Mouse (Mus musculus) lung, adult 2 months (tissue): ENCODE results near the gene Edf1. TPM values are rescaled to one million over a fixed set of nuclear protein-coding genes. Genes with fewer than 3 reads are reported as not detected.

Source experiments
- DNase-seq: peaks from one replicate; pipeline ENCODE4 v3.0.0; 2022
- H3K4me1 ChIP-seq: fragments of 200-500 bp; 2 replicates; pipeline ENCODE4 v1.6.1; 2011; ENCODE audit warnings: low read length; ENCODE audit not compliant: control insufficient read depth, insufficient read depth
- H3K4me3 ChIP-seq: fragments of 200-500 bp; replicated peaks from 2 replicates; pipeline ENCODE3; 2011; ENCODE audit warnings: low read depth, mild to moderate bottlenecking, control low read depth, low read length; ENCODE audit errors: extremely low read depth
- CTCF ChIP-seq: fragments of 200-500 bp; IDR thresholded peaks from 2 replicates; pipeline ENCODE4 v1.5.1; 2011; ENCODE audit warnings: mild to moderate bottlenecking, low read length, control low read depth; ENCODE audit not compliant: insufficient read depth
- POLR2A ChIP-seq: fragments of 200-500 bp; IDR thresholded peaks from 2 replicates; pipeline ENCODE4 v1.6.1; 2011; ENCODE audit warnings: low read depth, mild to moderate bottlenecking, control low read depth, low read length, borderline replicate concordance; ENCODE audit errors: extremely low read depth
- WGBS: fragments of 180-500 bp; shearing (Covaris S2); methylation state at CpG from one replicate; pipeline ENCODE4 v1.1.7; 2018; 5-methylcytosine and 5-hydroxymethylcytosine counted together
- polyA plus RNA-seq: library from polyadenylated mRNA; depleted of rRNA; stranded (reverse); fragments of >200 nt; gene quantifications from 2 replicates; pipeline ENCODE4 v1.2.3, GENCODE M21; 2012; rRNA removed

Gene Edf1
- polyA plus RNA-seq, 1 experiment, result 94.0 TPM

DNA sequence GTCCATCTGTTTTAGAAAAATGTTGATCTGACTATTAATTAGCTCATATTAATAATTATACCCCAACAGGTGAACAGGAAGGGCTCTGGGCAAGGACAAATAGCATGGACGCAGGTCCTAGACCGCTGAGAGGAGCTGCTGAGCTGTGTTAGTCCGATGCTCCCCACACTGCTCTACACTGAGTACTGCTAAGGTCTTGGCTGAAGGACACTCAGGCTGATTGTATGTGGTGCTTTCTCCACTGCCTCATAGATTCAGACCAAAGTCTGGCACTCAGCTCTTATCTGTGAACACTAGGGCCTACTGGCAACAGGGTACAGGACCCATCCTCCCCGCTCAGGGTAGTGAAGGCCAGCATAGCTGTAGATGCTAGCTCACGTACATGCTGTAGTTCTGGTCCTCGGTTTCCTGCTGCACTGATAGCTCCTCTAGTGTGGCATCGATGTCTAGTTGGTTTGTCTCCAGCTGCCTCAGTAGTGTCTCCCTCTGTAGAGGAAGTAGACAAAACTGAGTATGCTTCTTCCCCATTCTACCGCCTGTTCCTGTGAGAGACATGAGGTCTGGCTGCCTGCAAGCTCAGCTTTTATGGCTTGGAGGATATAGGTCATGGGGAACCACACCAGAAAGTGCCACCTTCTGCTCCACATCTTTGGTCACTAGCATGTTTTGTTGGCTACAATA lies 30.7 kb downstream of the Edf1 start:
- TF ChIP-seq POLR2A (no peak), CTCF (no peak)
- WGBS, result 90% methylated on average over 8 of the region's 8 CpGs

DNA sequence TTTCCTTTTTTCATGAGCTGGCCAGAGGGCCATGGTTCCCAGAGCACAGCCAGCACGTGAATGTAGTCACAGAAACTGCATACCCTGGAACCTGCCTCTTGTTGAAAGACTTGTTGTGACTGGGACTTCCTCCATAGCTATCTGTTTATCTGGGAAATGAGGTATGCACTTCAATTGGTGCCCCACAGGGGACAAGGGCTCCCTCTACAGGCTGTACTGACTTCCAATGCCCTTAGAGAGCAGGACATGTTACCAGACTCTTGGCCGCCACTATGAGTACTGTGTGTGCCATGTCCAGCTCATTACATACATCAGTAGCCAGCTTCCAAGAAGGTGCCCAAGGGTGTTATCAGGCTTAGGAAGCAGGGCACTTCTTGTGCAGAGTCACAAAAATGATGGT lies 34.2 kb downstream of the Edf1 start:
- Histone ChIP-seq H3K4me1 (no peaks in the 10 kb centered on the region), H3K4me3 (no peak overlapping the region)
- DNase-seq, result no peak
- TF ChIP-seq CTCF, result peak; percentile 43
- no peak for TF ChIP-seq POLR2A
- 57% methylated on average over 2 of the region's 2 CpGs for WGBS

More for the DNA sequence above, 30.7 kb downstream of the Edf1 start:
- Histone ChIP-seq H3K4me1 (no peaks in the 10 kb centered on the region), H3K4me3 (no peak overlapping the region)
- DNase-seq, result no peak

DNA sequence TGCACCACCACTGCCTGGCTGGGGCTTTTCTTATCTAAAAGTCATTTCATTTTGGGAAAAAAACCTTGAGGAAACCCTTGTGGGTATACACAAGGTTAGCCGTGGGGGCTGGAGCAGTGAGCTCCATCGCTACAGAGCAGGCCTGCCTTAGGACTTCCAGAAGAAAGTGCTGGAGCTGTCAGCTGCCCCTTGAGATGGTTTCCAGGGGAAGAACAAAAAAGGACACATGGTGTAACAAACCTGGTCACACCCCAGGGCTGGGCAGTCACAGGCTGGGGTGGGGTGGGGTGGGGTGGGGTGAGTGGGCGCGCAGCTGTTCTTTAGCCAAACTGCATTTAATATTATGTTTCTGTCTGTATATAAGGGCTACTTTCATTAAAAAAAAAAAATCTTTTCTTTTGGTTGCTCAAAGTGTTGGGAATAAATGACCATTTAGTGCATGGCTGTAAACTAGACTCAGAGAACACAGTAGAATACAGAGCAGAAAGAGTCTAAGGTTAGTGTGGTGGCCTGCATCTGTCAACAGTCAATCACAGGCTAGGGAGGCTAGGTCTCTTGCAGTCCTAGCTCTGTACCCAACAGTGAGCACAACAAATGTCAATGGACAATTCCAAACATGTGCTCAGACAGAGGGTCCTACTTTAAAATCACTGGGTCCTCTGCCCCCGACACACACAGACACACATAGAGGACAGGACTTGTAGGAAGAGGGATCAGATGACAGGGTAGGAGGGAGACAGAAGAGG lies 39.3 kb downstream of the Edf1 start:
- WGBS, result 93% methylated on average over 5 of the region's 5 CpGs
- TF ChIP-seq POLR2A (no peak), CTCF (no peak)
- Histone ChIP-seq H3K4me3 (no peak overlapping the region), H3K4me1 (no peaks in the 10 kb centered on the region)
- DNase-seq, result no peak

DNA sequence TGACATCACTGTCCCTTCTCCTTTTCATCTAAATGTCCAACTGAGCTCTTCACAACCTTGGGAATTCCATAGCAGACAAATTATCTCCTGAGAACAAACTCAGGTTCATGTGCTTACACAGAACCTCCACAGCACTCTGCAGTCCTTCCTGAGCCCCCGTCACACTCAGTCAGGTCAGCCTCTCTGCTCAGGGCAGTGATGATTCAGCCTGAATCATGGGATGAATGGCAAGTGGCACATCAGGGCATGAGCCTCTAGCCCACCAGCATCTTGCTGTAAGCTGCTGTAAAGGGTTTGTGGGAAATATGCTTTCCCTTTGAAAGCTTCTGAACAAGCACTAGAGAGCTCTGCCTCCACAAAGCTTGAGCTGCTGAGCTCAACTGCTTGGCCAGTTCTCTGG lies 41.1 kb downstream of the Edf1 start:
- no peak for DNase-seq
- no peak for TF ChIP-seq POLR2A
- no peak for TF ChIP-seq CTCF
- 93% methylated on average over 1 of the region's 1 CpGs for WGBS

DNA sequence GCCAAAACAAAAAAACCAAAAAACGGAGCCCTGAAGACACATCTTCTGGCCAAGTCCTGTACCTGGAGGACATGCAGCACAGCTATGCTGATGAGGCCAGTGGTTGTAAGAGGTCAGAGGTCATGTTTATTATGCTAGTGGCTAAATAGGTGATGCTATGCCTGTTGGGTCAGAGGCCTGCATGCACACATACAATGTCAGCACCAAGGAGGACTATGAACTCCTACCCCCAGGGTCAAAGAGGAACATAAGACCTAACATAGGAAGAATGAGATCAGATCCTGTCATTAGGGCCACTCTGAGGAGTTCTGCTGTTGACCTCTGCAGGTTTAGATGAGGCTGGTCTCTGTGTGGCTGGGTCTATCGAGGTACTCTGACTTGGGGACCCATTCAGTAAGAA lies 42.4 kb downstream of the Edf1 start:
- TF ChIP-seq POLR2A (no peak), CTCF (no peak)
- no peak for DNase-seq

More for the DNA sequence above, 41.1 kb downstream of the Edf1 start:
- Histone ChIP-seq H3K4me3 (no peak overlapping the region), H3K4me1 (no peaks in the 10 kb centered on the region)

DNA sequence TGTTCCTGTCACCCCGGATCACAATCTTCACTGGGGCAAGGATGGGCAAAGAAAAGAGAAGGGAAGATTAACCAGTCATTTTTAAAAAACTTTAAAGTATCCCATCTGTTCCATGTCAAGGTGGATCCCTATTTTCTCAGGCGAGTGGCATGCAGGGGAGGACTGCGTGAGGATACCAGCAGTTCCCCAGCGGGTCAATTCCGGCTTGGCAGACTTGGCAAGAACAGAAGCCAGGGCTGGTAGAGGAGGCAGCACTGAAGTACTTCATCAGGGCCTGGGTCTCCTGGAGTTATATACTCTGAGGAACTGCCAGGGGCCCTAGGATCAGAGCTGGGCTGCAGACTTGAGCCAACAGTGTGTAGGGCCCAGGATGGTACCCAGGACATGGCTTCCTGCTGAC lies 44.9 kb downstream of the Edf1 start:
- WGBS, result 93% methylated on average over 5 of the region's 5 CpGs
- Histone ChIP-seq H3K4me1 (peaks cover 4% of the 10 kb centered on the region), H3K4me3 (no peak overlapping the region)
- TF ChIP-seq POLR2A (no peak), CTCF (no peak)
- no peak for DNase-seq

More for the DNA sequence above, 42.4 kb downstream of the Edf1 start:
- Histone ChIP-seq H3K4me3 (no peak overlapping the region), H3K4me1 (no peaks in the 10 kb centered on the region)
- 78% methylated on average over 2 of the region's 2 CpGs for WGBS

DNA sequence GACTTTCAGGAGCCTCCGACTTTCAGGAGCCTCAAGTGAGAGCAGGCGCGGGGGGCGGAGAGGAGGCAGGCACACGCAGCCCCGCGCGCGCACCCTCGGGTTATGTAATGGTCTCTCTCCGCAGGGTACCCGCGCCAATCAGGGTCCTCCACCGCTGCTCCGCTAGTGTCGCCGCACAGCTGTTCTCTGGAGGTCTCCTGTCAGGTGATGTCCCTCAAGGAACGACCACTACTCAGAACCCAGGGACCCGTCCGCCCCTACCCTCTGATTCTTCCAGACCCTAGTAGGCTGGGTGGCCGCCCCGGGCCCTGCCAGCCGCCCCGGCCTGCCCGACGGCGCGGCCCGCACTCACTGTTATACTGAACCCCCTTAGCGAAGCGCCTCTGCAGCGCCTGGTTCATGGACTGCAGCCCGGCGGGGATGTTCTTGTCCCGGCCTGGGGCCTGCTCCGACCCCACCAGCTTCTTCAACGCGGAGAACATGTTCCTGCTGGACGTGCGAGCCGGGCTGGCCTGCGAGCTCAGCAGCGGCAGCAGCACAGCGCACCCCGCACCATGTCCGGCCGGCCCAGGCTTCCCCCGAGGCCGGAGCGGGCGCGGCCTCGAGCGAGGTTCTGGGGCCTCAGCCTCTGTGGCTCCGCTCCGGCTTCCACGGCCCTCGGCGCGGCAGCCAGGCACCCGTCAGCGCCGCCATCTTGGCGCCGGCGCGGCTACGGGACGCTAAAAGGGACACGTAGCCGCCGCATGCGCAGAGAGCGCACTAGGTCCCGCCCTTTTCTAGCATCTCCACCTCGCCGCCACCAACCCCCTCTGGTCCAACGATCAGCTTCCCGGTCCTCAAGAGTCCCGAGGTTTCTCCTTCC lies 50.3 kb downstream of the Edf1 start, which contains the start of gene Rabl6:
Rabl6 (minus strand) TSS at position 761 of the 862 bp plus-strand sequence.
- TF ChIP-seq POLR2A (peak; percentile 71; the same call in 1 of the 2 replicates), CTCF (no peak)
- WGBS, result under 1% methylated on average over 80 of the region's 80 CpGs
- peak; percentile 89 for DNase-seq
- peaks cover 4% of the 10 kb centered on the region for H3K4me1 ChIP-seq
- H3K4me3 ChIP-seq, result peak within 1 kb of the TSS; percentile 93

DNA sequence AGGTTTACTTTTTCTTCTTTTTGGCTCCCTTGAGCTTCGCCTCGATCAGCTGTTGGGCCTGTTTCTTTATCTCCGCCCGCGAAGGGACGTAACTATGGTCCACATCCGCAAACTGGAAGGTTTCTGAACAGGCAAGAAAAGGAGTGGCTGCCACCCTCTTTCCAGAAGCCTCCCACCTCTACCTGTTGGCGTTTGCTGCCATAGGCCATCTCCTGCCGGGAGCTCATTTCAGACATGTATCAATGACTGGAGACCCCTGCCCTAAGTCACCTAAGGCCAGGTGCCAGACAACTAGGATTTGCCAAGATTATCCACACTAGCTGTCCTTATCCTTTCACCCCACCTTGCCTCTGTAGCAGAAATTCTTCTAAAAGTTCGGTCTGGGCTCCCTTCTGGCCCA lies 51.0 kb downstream of the Edf1 start:
- DNase-seq, result no peak
- 50% methylated on average over 10 of the region's 10 CpGs for WGBS
- peak overlapping the region; percentile 93 for H3K4me3 ChIP-seq
- TF ChIP-seq POLR2A, result no peak
- TF ChIP-seq CTCF, result no peak
- H3K4me1 ChIP-seq, result peaks cover 4% of the 10 kb centered on the region

Other genes starting within 250 kb of the Edf1 start
- gene Grin1, start 238.7 kb upstream of the Edf1 start, polyA plus RNA-seq, result 0.46 and 0.52 TPM in 2 replicates
- gene Man1b1, start 225.5 kb upstream of the Edf1 start, polyA plus RNA-seq, result 14.4 and 18.1 TPM in 2 replicates
- gene Dpp7, start 201.5 kb upstream of the Edf1 start, polyA plus RNA-seq, result 33.6 and 36.4 TPM in 2 replicates
- gene Uap1l1, start 192.2 kb upstream of the Edf1 start, polyA plus RNA-seq, result 59.5 and 65.3 TPM in 2 replicates
- 5.5 and 6.3 TPM in 2 replicates for gene Sapcd2, start 185.5 kb upstream of the Edf1 start, polyA plus RNA-seq
- 18.4 and 18.6 TPM in 2 replicates for gene Entpd2, start 162.0 kb upstream of the Edf1 start, polyA plus RNA-seq
- 166 and 185 TPM in 2 replicates for gene Npdc1, start 158.5 kb upstream of the Edf1 start, polyA plus RNA-seq
- gene Fut7, start 134.6 kb upstream of the Edf1 start, polyA plus RNA-seq, result 2.1 and 3.0 TPM in 2 replicates
- 52.4 and 61.5 TPM in 2 replicates for gene Abca2, start 129.1 kb upstream of the Edf1 start, polyA plus RNA-seq
- gene Clic3, start 101.0 kb upstream of the Edf1 start, polyA plus RNA-seq, result 1,602 and 1,847 TPM in 2 replicates
- gene Paxx, start 96.8 kb upstream of the Edf1 start, polyA plus RNA-seq, result 74.6 and 76.0 TPM in 2 replicates
- gene Ptgds, start 87.8 kb upstream of the Edf1 start, polyA plus RNA-seq, result 0.62 and 0.80 TPM in 2 replicates
- not detected in 2 replicates for gene Lcn12, start 63.9 kb upstream of the Edf1 start, polyA plus RNA-seq
- gene Fbxw5, start 57.1 kb upstream of the Edf1 start, polyA plus RNA-seq, result 23.1 and 37.4 TPM in 2 replicates
- 2.5 and 2.7 TPM in 2 replicates for gene C8g, start 56.1 kb upstream of the Edf1 start, polyA plus RNA-seq
- gene Traf2, start 10.9 kb upstream of the Edf1 start, polyA plus RNA-seq, result 13.8 and 16.2 TPM in 2 replicates
- gene Mamdc4, start 17.0 kb downstream of the Edf1 start, polyA plus RNA-seq, result 10.2 and 11.5 TPM in 2 replicates
- 32.7 and 59.6 TPM in 2 replicates for gene Phpt1, start 17.4 kb downstream of the Edf1 start, polyA plus RNA-seq
- gene Ajm1, start 23.9 kb downstream of the Edf1 start, polyA plus RNA-seq, result 0.31 and 0.34 TPM in 2 replicates
- gene Rabl6, start 50.7 kb downstream of the Edf1 start, polyA plus RNA-seq, result 53.4 and 62.2 TPM in 2 replicates
- not detected in 2 replicates for gene Ccdc183, start 59.8 kb downstream of the Edf1 start, polyA plus RNA-seq
- gene Tmem141, start 64.2 kb downstream of the Edf1 start, polyA plus RNA-seq, result 15.0 and 17.0 TPM in 2 replicates
- 3.5 and 8.2 TPM in 2 replicates for gene Fcna, start 70.2 kb downstream of the Edf1 start, polyA plus RNA-seq
- gene Lcn8, start 95.3 kb downstream of the Edf1 start, polyA plus RNA-seq, result not detected in 2 replicates
- not detected in 2 replicates for gene Lcn5, start 100.1 kb downstream of the Edf1 start, polyA plus RNA-seq
- gene Lcn6, start 118.9 kb downstream of the Edf1 start, polyA plus RNA-seq, result not detected in 2 replicates
- not detected in 2 replicates for gene Lcn10, start 124.9 kb downstream of the Edf1 start, polyA plus RNA-seq
- gene Obp2a, start 142.2 kb downstream of the Edf1 start, polyA plus RNA-seq, result not detected in 2 replicates
- 39.5 and 49.7 TPM in 2 replicates for gene Bmyc, start 148.9 kb downstream of the Edf1 start, polyA plus RNA-seq
- gene Obp2b, start 179.2 kb downstream of the Edf1 start, polyA plus RNA-seq, result not detected in 2 replicates
- gene Lcn3, start 207.7 kb downstream of the Edf1 start, polyA plus RNA-seq, result not detected in 2 replicates
- not detected in 2 replicates for gene Lcn11, start 219.2 kb downstream of the Edf1 start, polyA plus RNA-seq
- gene Gm13539, start 224.4 kb downstream of the Edf1 start, polyA plus RNA-seq, result not detected in 2 replicates